In genomic region chr19:16242708-16243107, GRCm38 (mm10) we compare ENCODE assay signal across 22 mouse cellular contexts.
DNase-seq lines count a peak whose midpoint lies in the region; ATAC-seq and TF ChIP-seq lines count a peak whose summit lies in the region.
"Had no signal": no experiment of that assay in that cellular context is flagged by ENCODE, and none has a peak within 500 bp of the region (broad histone marks: within the 10 kb centered on the region; RNA-seq: fewer than 3 reads in every experiment).

No protein-coding gene starts in this region.

- H3K4me3 ChIP-seq in intestine, embryonic 14.5 days (ENCODE audit: low read depth, low read length): no peak overlapping the region
- H3K4me3 ChIP-seq in intestine, postnatal 0 days (ENCODE audit: low read depth, low read length): no peak overlapping the region
- no peak overlapping the region for H3K4me3 ChIP-seq in limb, embryonic 14.5 days (replicated peaks; ENCODE audit: low read length)
- H3K4me3 ChIP-seq in limb, embryonic 10.5 days: no peak overlapping the region
- H3K4me3 ChIP-seq: embryonic facial prominence, embryonic 15.5 days; erythroblast, embryonic 14.5 days; forebrain, embryonic 10.5 days; gastrocnemius, adult 2 months; heart, embryonic 10.5 days; heart, embryonic 15.5 days; hindbrain, embryonic 10.5 days had no signal

- peaks cover 51% of the 10 kb centered on the region for H3K4me1 ChIP-seq in intestine, embryonic 14.5 days (replicated peaks; ENCODE audit: control insufficient read depth, insufficient read depth, low read length)
- no peaks in the 10 kb centered on the region for H3K4me1 ChIP-seq in intestine, postnatal 0 days (replicated peaks; ENCODE audit: control insufficient read depth, insufficient read depth, low read length)
- peaks cover 28% of the 10 kb centered on the region for H3K4me1 ChIP-seq in limb, embryonic 14.5 days (ENCODE audit: control insufficient read depth, insufficient read depth, low read length)
- H3K4me1 ChIP-seq in limb, embryonic 10.5 days: peaks cover 28% of the 10 kb centered on the region

- no peak for ATAC-seq in intestine, embryonic 14.5 days (replicated peaks; ENCODE audit: low FRiP score, low TSS enrichment, low read depth)
- ATAC-seq in intestine, postnatal 0 days: no peak
- no peak for ATAC-seq in limb, embryonic 14.5 days (ENCODE audit: low FRiP score, low read depth)
- ATAC-seq: forebrain, embryonic 16.5 days; intestine, embryonic 16.5 days had no signal

- H3K27me3 ChIP-seq in intestine, embryonic 14.5 days (replicated peaks; ENCODE audit: control insufficient read depth, insufficient read depth, low read length): no peaks in the 10 kb centered on the region
- no peaks in the 10 kb centered on the region for H3K27me3 ChIP-seq in intestine, postnatal 0 days (replicated peaks; ENCODE audit: control insufficient read depth, insufficient read depth, low read length)
- H3K27me3 ChIP-seq in limb, embryonic 14.5 days (ENCODE audit: control insufficient read depth, insufficient read depth, low read length): no peaks in the 10 kb centered on the region
- H3K27me3 ChIP-seq in limb, embryonic 10.5 days (ENCODE audit: low read depth, poor library complexity, severe bottlenecking): no peaks in the 10 kb centered on the region
- H3K27me3 ChIP-seq: embryonic facial prominence, embryonic 15.5 days; heart, embryonic 15.5 days had no signal

- no peaks in the 10 kb centered on the region for H3K36me3 ChIP-seq in intestine, embryonic 14.5 days (ENCODE audit: control insufficient read depth, insufficient read depth, low read length)
- 0 out of 2 replicates have a peak, but pooled peaks cover 3% of the 10 kb centered on the region for H3K36me3 ChIP-seq in intestine, postnatal 0 days (ENCODE audit: control insufficient read depth, insufficient read depth)
- H3K36me3 ChIP-seq in limb, embryonic 14.5 days (ENCODE audit: control insufficient read depth, insufficient read depth, low read length): no peaks in the 10 kb centered on the region
- no peaks in the 10 kb centered on the region for H3K36me3 ChIP-seq in limb, embryonic 10.5 days
- H3K36me3 ChIP-seq: embryonic facial prominence, embryonic 15.5 days; forebrain, embryonic 10.5 days; heart, embryonic 10.5 days; heart, embryonic 15.5 days; hindbrain, embryonic 10.5 days had no signal

- H3K9me3 ChIP-seq in intestine, embryonic 14.5 days (ENCODE audit: control insufficient read depth, low read length): no peaks in the 10 kb centered on the region
- no peaks in the 10 kb centered on the region for H3K9me3 ChIP-seq in intestine, postnatal 0 days (ENCODE audit: control insufficient read depth)
- no peaks in the 10 kb centered on the region for H3K9me3 ChIP-seq in limb, embryonic 14.5 days (ENCODE audit: control insufficient read depth, low read length)
- H3K9me3 ChIP-seq in limb, embryonic 10.5 days (replicated peaks): no peaks in the 10 kb centered on the region
- H3K9me3 ChIP-seq: embryonic facial prominence, embryonic 15.5 days; forebrain, embryonic 10.5 days; heart, embryonic 10.5 days; heart, embryonic 15.5 days; hindbrain, embryonic 10.5 days had no signal

- no peak overlapping the region for H3K4me2 ChIP-seq in intestine, embryonic 14.5 days (ENCODE audit: low read length)
- H3K4me2 ChIP-seq in intestine, postnatal 0 days (replicated peaks; ENCODE audit: low read depth): no peak overlapping the region
- no peak overlapping the region for H3K4me2 ChIP-seq in limb, embryonic 14.5 days (replicated peaks; ENCODE audit: low read depth, low read length, severe bottlenecking)
- H3K4me2 ChIP-seq: embryonic facial prominence, embryonic 15.5 days; heart, embryonic 15.5 days had no signal

- intact Hi-C loops in heart, postnatal 36 days (cut with DNase I): no loop called here

- WGBS in intestine, embryonic 14.5 days: 34% methylated on average over 3 of the region's 3 CpGs
- 65% methylated on average over 3 of the region's 3 CpGs for WGBS in intestine, postnatal 0 days
- 69% methylated on average over 3 of the region's 3 CpGs for WGBS in limb, embryonic 14.5 days
- WGBS in limb, embryonic 10.5 days: 77% methylated on average over 3 of the region's 3 CpGs

- H3K9ac ChIP-seq in intestine, embryonic 14.5 days (ENCODE audit: low read length): no peak overlapping the region
- no peak overlapping the region for H3K9ac ChIP-seq in intestine, postnatal 0 days (ENCODE audit: low read depth, low read length)
- no peak overlapping the region for H3K9ac ChIP-seq in limb, embryonic 14.5 days (ENCODE audit: low read depth, low read length, severe bottlenecking)
- H3K9ac ChIP-seq: embryonic facial prominence, embryonic 15.5 days; heart, embryonic 15.5 days had no signal

- H3K27ac ChIP-seq in intestine, embryonic 14.5 days (ENCODE audit: low read depth): peak overlapping the region; percentile 14; the same call in 1 of the 2 replicates
- H3K27ac ChIP-seq in intestine, postnatal 0 days (ENCODE audit: low read depth, low read length): no peak overlapping the region
- H3K27ac ChIP-seq in limb, embryonic 14.5 days (replicated peaks; ENCODE audit: low read depth, low read length): 0 out of 2 replicates have a peak overlapping the region, but pooled peaks have one; percentile 7
- no peak overlapping the region for H3K27ac ChIP-seq in limb, embryonic 10.5 days
- H3K27ac ChIP-seq: embryonic facial prominence, embryonic 15.5 days; forebrain, embryonic 10.5 days; gastrocnemius, adult 2 months; heart, embryonic 10.5 days; heart, embryonic 15.5 days; hindbrain, embryonic 10.5 days had no signal

- no peak for TF ChIP-seq CTCF in intestine, postnatal 0 days (IDR thresholded peaks at IDR 0.05; ENCODE audit: low read depth)

- no peak for TF ChIP-seq POLR2A in limb, embryonic 14.5 days (IDR thresholded peaks at IDR 0.05; ENCODE audit: borderline replicate concordance, extremely low read depth, insufficient read depth, insufficient read length)

- peak; percentile 29 for DNase-seq in heart, adult 11 months
- DNase-seq in heart, postnatal 36 days: no peak
- DNase-seq in intestine, embryonic 14.5 days (ENCODE audit: low spot score): peak; percentile 50
- no peak for DNase-seq in limb, embryonic 14.5 days (ENCODE audit: low spot score)
- DNase-seq in limb, embryonic 10.5 days (ENCODE audit: low spot score): no peak
- DNase-seq: adrenal gland, adult 2 months; adrenal gland, postnatal 25 days; cerebellum, adult 18-20 months; cerebellum, adult 9-11 months; cerebellum, postnatal 36 days; gastrocnemius, adult 2 months; gastrocnemius, postnatal 25 days; heart, postnatal 14 days had no signal

Comparison
In these comparisons a context has a peak if more than half of its experiments do, and no peak if none do; other contexts are left out.
1. DNase-seq: peak in heart, adult 11 months (single experiment) and intestine, embryonic 14.5 days (single experiment); none in heart, postnatal 36 days (0 of 2), limb, embryonic 14.5 days (single experiment) and limb, embryonic 10.5 days (single experiment).
2. H3K27ac ChIP-seq: peak in intestine, embryonic 14.5 days (single experiment) and limb, embryonic 14.5 days (single experiment); none in intestine, postnatal 0 days (single experiment) and limb, embryonic 10.5 days (single experiment).